Mouse (Mus musculus): ENCODE data around the gene Ttc41.

- no peak for TF ChIP-seq CTCF (IDR thresholded peaks at IDR 0.05; ENCODE audit: low read depth, low read length)
- no peak for TF ChIP-seq GATA1 (IDR thresholded peaks at IDR 0.05; ENCODE audit: borderline replicate concordance, low read length)
- no peak for TF ChIP-seq POLR2AphosphoS5 (IDR thresholded peaks at IDR 0.05; ENCODE audit: insufficient replicate concordance, low read depth, low read length)
- TF ChIP-seq TAL1 (conservative IDR thresholded peaks at IDR 0.05; ENCODE audit: low read depth, low read length), result no peak
- no peak for TF ChIP-seq GATA2 (IDR thresholded peaks at IDR 0.05; ENCODE audit: borderline replicate concordance, low read depth, low read length)
Observed at GRCm38 (mm10) chr10:86796073-86796741, 90.6 kb downstream of the Ttc41 start.
